Mouse (Mus musculus) lung, adult 2 months (tissue): ENCODE measurements at regions not wholly inside any gene's neighbourhood (a gene's known extent, or its start where the extent isn't known, plus 50 kb on each side); places are given as distances from the start of the nearest gene placed in this dataset.

ENCODE experiments used
- DNase-seq: peaks from one replicate; pipeline ENCODE4 v3.0.0; 2022
- H3K4me1 ChIP-seq: fragments of 200-500 bp; 2 replicates; pipeline ENCODE4 v1.6.1; 2011; ENCODE audit warnings: low read length; ENCODE audit not compliant: control insufficient read depth, insufficient read depth
- H3K4me3 ChIP-seq: fragments of 200-500 bp; replicated peaks from 2 replicates; pipeline ENCODE3; 2011; ENCODE audit warnings: low read depth, mild to moderate bottlenecking, control low read depth, low read length; ENCODE audit errors: extremely low read depth
- CTCF ChIP-seq: fragments of 200-500 bp; IDR thresholded peaks from 2 replicates; pipeline ENCODE4 v1.5.1; 2011; ENCODE audit warnings: mild to moderate bottlenecking, low read length, control low read depth; ENCODE audit not compliant: insufficient read depth
- POLR2A ChIP-seq: fragments of 200-500 bp; IDR thresholded peaks from 2 replicates; pipeline ENCODE4 v1.6.1; 2011; ENCODE audit warnings: low read depth, mild to moderate bottlenecking, control low read depth, low read length, borderline replicate concordance; ENCODE audit errors: extremely low read depth
- WGBS: fragments of 180-500 bp; shearing (Covaris S2); methylation state at CpG from one replicate; pipeline ENCODE4 v1.1.7; 2018; 5-methylcytosine and 5-hydroxymethylcytosine counted together

DNA sequence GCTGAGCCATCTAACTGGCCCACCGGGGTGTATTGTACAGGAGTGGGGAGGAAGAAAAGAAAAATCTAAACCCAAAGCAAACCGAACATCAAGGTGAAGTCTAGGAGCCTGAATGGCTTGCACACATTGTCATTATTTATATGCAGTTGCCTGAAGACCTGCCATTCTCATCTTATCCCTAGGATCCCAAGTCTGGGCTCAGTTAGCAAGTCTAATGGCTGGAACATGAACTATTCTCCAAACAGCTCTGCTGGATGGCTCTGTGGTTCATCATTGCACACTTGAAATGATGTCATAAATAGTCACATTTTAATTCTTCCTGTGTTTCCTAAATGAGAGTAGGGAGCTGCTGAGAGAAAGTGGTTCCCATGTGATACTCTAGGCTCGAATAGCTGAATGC, 219.6 kb upstream of the Mpped2 start:
- no peak for TF ChIP-seq CTCF
- no peak for TF ChIP-seq POLR2A
- DNase-seq: no peak
- WGBS: 76% methylated on average over 3 of the region's 3 CpGs

GRCm38 (mm10) chr2:106477991-106478390, 215.1 kb upstream of the Mpped2 start:
- TF ChIP-seq CTCF: no peak
- no peak for TF ChIP-seq POLR2A
- Histone ChIP-seq H3K4me3 (no peak overlapping the region), H3K4me1 (no peaks in the 10 kb centered on the region)
- WGBS: 77% methylated on average over 2 of the region's 2 CpGs
- DNase-seq: no peak

More for the DNA sequence above, 219.6 kb upstream of the Mpped2 start:
- no peaks in the 10 kb centered on the region for H3K4me1 ChIP-seq
- H3K4me3 ChIP-seq: no peak overlapping the region

DNA sequence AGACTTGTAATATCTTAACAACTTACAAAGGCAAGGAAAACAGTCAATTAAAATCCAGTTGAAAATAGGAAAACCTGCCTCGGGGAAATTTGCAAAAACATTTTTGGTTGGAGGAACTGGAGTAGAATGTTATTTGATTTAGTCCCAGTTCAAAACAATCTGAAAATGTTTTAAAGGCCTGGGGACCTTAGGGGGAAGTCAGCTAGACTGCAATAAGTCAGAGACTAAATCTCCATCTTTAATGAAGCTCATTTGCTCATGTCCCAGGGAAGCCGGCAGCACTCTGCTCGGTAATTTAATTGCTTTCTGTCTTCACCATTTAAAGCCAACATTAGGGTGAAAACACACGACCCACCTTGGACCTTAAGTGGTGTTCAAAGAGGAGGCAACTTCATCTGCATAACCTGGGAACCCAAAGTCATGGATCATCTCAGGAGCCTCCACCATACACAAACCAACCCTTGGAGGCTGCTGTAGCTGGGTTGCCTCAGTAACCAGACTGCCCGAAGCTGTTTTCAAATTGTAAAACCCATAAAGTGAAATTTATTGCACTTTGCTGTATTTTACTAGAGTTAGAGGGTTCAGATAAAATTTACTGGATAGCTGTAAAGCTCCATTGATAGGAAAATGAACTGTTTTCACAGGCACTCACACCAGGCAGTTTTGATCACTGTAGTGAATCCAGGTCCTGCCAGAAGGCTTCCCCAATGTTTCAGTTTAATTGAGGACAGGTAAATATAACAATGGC, 205.6 kb upstream of the Mpped2 start:
- no peaks in the 10 kb centered on the region for H3K4me1 ChIP-seq
- DNase-seq: no peak
- no peak for TF ChIP-seq CTCF
- no peak for TF ChIP-seq POLR2A
- WGBS: 72% methylated on average over 5 of the region's 5 CpGs
- H3K4me3 ChIP-seq: no peak overlapping the region

DNA sequence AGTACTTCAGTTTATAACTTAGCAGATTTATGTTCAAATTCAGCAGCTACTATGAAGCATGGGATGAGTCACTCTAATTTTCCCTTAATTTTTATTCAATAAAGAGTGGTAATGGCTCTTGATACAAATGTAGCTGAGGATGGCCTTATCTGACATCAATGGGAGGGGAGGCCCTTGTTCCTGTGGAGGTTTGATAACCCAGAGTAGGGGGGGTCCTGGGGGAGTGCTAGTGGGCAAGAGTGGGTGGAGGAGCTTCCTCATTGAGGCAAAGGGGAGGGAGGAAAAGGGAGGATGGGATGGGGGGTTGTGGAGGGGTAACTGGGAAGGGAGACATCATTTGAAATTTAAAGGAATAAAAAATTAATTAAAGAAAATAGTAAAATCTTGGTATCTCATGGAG, 194.3 kb upstream of the Mpped2 start:
- no peak for DNase-seq
- TF ChIP-seq CTCF: no peak
- TF ChIP-seq POLR2A: no peak
- Histone ChIP-seq H3K4me3 (no peak overlapping the region), H3K4me1 (no peaks in the 10 kb centered on the region)

DNA sequence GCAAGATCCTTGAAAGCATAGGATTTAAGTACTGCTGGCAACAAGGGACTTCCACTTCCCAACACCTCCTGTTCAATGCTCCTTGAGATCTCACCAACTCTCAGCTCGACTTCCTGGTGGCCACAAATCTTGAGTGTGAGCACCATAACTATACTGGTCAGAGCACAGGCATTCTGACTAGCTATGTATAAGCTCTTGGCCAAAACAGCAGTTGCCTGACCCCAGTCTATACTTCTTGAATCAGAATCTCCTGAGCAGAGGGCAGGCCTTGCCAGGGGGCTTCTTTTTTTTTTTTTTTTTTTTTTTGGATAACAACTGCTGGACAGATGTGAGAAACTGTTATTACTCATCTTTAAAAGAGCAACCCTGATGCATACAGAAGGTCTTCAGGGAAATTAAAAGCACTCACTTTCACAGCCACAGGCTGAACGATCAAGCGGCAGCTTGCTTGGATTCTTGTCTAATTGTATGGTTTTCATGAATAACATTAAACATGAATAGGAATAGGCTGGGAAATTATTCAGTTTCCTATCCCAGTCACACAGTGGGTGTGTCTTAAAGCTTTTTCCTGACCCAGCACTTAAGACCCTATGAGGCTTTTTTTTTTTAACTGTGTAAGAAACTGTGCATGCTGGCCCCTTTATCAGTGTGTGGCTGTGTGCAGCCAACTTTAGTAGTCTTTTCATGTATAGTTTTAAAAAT, 193.7 kb upstream of the Mpped2 start:
- WGBS: 69% methylated on average over 3 of the region's 3 CpGs

GRCm38 (mm10) chr2:106504933-106505420, 188.1 kb upstream of the Mpped2 start:
- no peak for DNase-seq
- no peak overlapping the region for H3K4me3 ChIP-seq
- TF ChIP-seq CTCF: no peak
- TF ChIP-seq POLR2A: no peak
- WGBS: 90% methylated on average over 1 of the region's 1 CpGs
- no peaks in the 10 kb centered on the region for H3K4me1 ChIP-seq

More for the DNA sequence above, 193.7 kb upstream of the Mpped2 start:
- TF ChIP-seq CTCF (no peak), POLR2A (no peak)
- no peak for DNase-seq
- no peak overlapping the region for H3K4me3 ChIP-seq
- H3K4me1 ChIP-seq: no peaks in the 10 kb centered on the region

DNA sequence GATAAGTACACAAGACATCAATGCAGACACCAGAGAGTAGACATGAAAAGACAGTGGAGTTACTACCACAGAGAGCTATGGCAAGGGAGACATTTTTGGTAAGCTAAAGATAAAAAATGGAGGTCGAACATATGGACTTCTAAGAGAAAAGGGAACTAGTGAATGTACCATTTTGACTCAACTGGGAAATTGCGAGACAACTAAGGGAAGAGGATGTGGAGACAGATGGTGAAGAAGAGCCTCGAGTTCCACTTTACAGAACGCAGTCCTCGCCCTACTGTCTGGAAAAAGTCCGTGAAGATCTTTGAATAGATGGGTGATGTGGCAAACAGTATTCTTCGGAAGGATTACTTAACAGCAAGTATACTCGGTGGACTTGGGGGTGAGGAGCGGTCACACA, 181.2 kb upstream of the Mpped2 start:
- DNase-seq: no peak
- TF ChIP-seq POLR2A (no peak), CTCF (no peak)
- no peak overlapping the region for H3K4me3 ChIP-seq
- 79% methylated on average over 9 of the region's 9 CpGs for WGBS
- no peaks in the 10 kb centered on the region for H3K4me1 ChIP-seq

DNA sequence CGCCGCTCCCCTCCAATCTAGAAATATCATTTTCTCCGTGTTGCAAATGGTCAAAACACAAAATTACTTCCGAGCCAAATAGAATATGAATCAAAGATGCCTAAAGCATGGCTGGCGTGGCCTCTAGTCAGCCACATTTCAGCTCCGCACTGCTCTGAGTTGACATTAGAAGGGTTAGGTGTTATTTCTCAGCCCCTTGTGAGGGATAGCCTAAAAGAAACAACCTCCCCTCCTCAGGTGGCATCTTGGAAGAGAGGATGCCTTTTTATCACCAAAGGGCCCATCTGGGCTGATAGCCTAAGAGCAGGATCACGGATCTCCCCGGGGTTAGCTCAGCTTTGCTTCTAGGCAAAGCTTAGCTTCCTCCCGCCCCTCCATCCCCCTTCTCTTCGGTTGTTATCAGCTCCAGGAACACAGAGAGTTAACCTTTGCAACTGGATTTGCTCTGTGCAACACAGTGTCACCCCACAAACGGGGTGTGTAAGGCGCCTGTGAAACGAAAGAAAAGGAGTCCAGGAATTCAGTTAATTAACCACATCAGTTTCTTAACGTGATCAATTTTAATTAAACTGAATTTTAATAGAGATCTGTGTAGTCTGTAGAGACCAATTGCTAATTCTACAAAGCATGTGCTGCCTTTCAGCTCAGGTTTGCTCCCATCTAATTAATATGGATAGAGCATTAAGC, 180.6 kb upstream of the Mpped2 start:
- no peak for DNase-seq
- H3K4me3 ChIP-seq: no peak overlapping the region
- no peaks in the 10 kb centered on the region for H3K4me1 ChIP-seq
- 46% methylated on average over 14 of the region's 14 CpGs for WGBS
- no peak for TF ChIP-seq CTCF
- TF ChIP-seq POLR2A: no peak

GRCm38 (mm10) chr2:106513025-106513386, 180.1 kb upstream of the Mpped2 start:
- no peak overlapping the region for H3K4me3 ChIP-seq
- WGBS: 52% methylated on average over 5 of the region's 5 CpGs
- no peak for TF ChIP-seq CTCF
- TF ChIP-seq POLR2A: no peak
- no peak for DNase-seq
- H3K4me1 ChIP-seq: no peaks in the 10 kb centered on the region

DNA sequence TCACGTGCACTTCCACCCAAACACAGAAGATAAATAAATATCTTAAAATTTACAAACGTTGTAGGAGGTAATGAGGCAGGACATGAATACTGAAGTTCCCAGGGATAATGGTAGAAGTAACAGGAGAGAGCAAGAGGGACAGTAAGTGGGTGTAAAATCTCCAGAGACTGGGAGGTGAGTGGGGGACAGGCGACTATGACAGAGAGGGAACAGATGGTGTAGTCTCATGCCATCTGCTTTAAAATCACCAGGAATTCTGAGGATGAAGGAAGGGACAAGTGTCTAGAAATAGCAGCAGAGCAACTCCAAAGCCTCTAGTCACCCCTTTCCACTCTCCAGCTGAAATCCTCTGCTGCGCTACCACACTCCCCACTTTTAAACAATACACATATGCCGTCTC, 175.8 kb upstream of the Mpped2 start:
- no peak for TF ChIP-seq POLR2A
- TF ChIP-seq CTCF: no peak
- no peaks in the 10 kb centered on the region for H3K4me1 ChIP-seq
- no peak for DNase-seq
- no peak overlapping the region for H3K4me3 ChIP-seq
- WGBS: 65% methylated on average over 5 of the region's 5 CpGs
